Mouse (Mus musculus): Measurements from ENCODE around the gene Dock7.

DNA sequence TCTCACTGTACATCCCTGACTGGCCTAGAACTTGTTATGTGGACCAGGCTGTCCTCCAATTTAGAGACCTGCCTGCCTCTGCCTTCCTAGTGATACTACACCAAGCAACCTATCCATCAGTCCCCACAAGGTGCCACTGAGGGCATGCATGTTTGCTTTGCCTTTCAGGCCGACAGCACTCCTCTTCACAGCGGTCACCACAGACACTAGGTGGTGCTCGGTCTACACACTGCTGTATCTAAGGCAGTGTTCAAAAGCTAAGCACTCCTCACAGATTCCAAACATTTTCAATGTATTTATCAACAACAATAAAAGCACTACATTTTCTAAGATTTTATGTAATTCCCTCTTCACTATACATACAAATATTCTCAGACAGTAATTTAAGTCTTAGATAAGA is 150.8 kb downstream of the Dock7 start:
- no peak for TF ChIP-seq CTCF (IDR thresholded peaks at IDR 0.05; ENCODE audit: low read depth, low read length)
- TF ChIP-seq POLR2A (IDR thresholded peaks at IDR 0.05; ENCODE audit: borderline replicate concordance, low read depth, low read length): no peak

Measured in bone marrow macrophage, adult 2 months (primary cell).